Mouse (Mus musculus) heart, embryonic 12.5 days (tissue): ENCODE data around the gene Gm10600. TPM values are rescaled to one million over a fixed set of nuclear protein-coding genes. Genes with fewer than 3 reads are reported as not detected.
"Not testable (repeated sequence)": the region's sequence is repeated elsewhere in the genome, so short reads cannot be mapped to it uniquely, and the experiment has no call there.

Experiments used
- ATAC-seq: fragments of 200-750 bp; cut with Nextera tagmentation; 2 replicates; pipeline ENCODE4 v1.8.0; 2017; ENCODE audit warnings: moderate TSS enrichment, moderate library complexity; ENCODE audit not compliant: insufficient number of reproducible peaks, low FRiP score
- H3K27ac ChIP-seq: fragments of 300-500 bp; sonication (generic); 2 replicates; pipeline ENCODE4 v1.5.1; 2016; ENCODE audit warnings: mild to moderate bottlenecking, moderate library complexity; ENCODE audit not compliant: poor library complexity, severe bottlenecking
- H3K27me3 ChIP-seq: fragments of 300-500 bp; sonication (generic); replicated peaks from 2 replicates; pipeline ENCODE4 v1.6.1; 2016; ENCODE audit warnings: mild to moderate bottlenecking, moderate library complexity
- H3K36me3 ChIP-seq: fragments of 300-500 bp; sonication (generic); 2 replicates; pipeline ENCODE4 v1.6.1; 2016; ENCODE audit warnings: mild to moderate bottlenecking, moderate library complexity
- H3K4me1 ChIP-seq: fragments of 300-500 bp; sonication (generic); replicated peaks from 2 replicates; pipeline ENCODE4 v1.6.1; 2016; ENCODE audit warnings: mild to moderate bottlenecking
- H3K4me2 ChIP-seq: fragments of 300-500 bp; sonication (generic); 2 replicates; pipeline ENCODE4 v1.6.1; 2016; ENCODE audit warnings: mild to moderate bottlenecking, moderate library complexity
- H3K4me3 ChIP-seq: fragments of 300-500 bp; sonication (generic); 2 replicates; pipeline ENCODE4 v1.5.1; 2016; ENCODE audit warnings: mild to moderate bottlenecking
- H3K9ac ChIP-seq: fragments of 300-500 bp; sonication (generic); 2 replicates; pipeline ENCODE4 v1.6.1; 2016; ENCODE audit warnings: mild to moderate bottlenecking, moderate library complexity
- H3K9me3 ChIP-seq: fragments of 300-500 bp; sonication (generic); replicated peaks from 2 replicates; pipeline ENCODE4 v1.6.1; 2016; ENCODE audit warnings: mild to moderate bottlenecking, moderate library complexity
- WGBS: fragments of 180-500 bp; shearing (Covaris S2); methylation state at CpG from one replicate; pipeline ENCODE4 v1.1.7; 2016; 5-methylcytosine and 5-hydroxymethylcytosine counted together
- polyA plus RNA-seq: library from polyadenylated mRNA; unstranded; fragments of >200 nt; fragmentation: Nextera tagmentation; extraction: Ambion mirVana; gene quantifications from 2 replicates; pipeline ENCODE4 v1.2.1, GENCODE M21; 2016

Gene Gm10600
- not detected in 2 replicates for polyA plus RNA-seq

DNA sequence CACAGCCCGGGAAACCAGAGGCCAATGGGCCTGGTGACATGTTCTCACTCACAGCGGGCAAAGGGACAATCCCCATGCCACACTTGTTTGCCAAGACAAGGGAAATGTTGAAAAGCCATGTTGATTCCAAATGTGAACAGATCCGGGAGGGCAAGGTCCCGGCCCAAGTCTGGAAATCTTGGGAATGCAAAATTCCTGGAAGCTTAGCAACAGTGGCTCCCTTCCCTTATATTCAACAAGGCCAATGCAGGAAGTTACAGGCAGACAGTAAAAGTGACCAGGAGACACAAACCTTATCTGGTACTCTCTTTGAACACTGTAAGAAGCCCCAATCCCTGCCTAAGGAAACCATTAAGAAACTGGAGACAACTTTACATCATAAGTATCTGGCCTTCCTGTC is at the start of gene Gm10600:
Gm10600 (plus strand) TSS at position 301 of the 400 bp plus-strand sequence.
- H3K27me3 ChIP-seq, H3K4me2 ChIP-seq, H3K27ac ChIP-seq, H3K9me3 ChIP-seq, H3K4me1 ChIP-seq, H3K36me3 ChIP-seq, H3K4me3 ChIP-seq, H3K9ac ChIP-seq, ATAC-seq: not testable (repeated sequence)
- WGBS: no CpG with 5 or more reads among the region's 4 CpGs

DNA sequence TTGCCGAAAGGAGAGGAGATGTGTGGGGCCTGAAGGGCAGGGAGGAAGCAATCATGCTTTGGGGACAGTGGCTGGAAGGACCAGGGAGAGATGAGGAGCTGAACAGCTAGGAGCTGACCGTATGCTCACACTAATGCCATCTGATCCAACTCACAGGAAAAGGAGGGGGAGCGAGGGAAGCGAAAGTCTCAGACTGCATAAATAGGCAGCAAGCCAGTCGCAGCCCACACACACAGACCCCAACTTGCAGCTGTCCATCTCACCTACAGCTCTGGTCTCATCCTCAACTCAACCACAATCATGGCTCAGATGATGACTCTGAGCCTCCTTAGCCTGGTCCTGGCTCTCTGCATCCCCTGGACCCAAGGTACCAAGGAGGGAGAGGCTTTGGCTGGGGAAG is 15.0 kb downstream of the Gm10600 start, which contains the start of gene Ccl21b:
Ccl21b (plus strand) TSS at position 301 of the 400 bp plus-strand sequence.
- H3K27me3 ChIP-seq, H3K9me3 ChIP-seq, H3K27ac ChIP-seq, H3K4me1 ChIP-seq, H3K36me3 ChIP-seq, H3K9ac ChIP-seq, ATAC-seq, H3K4me3 ChIP-seq, H3K4me2 ChIP-seq: not testable (repeated sequence)
- no CpG with 5 or more reads among the region's 5 CpGs for WGBS

Other genes starting within 250 kb of the Gm10600 start
- gene Gm21093, start 205.9 kb upstream of the Gm10600 start, polyA plus RNA-seq: not detected in 2 replicates
- not detected in 2 replicates for gene Gm3893, start 149.4 kb upstream of the Gm10600 start, polyA plus RNA-seq
- not detected in 2 replicates for gene Gm13304, start 125.8 kb upstream of the Gm10600 start, polyA plus RNA-seq
- gene Gm13306, start 87.2 kb upstream of the Gm10600 start, polyA plus RNA-seq: not detected in 2 replicates
- not detected in 2 replicates for gene Gm13305, start 72.0 kb upstream of the Gm10600 start, polyA plus RNA-seq
- not detected in 2 replicates for gene Ccl21b, start 15.1 kb downstream of the Gm10600 start, polyA plus RNA-seq
- not detected in 2 replicates for gene Gm21953, start 53.6 kb downstream of the Gm10600 start, polyA plus RNA-seq
- gene Fam205a3, start 77.7 kb downstream of the Gm10600 start, polyA plus RNA-seq: not detected in 2 replicates
- gene Gm21586, start 198.7 kb downstream of the Gm10600 start, polyA plus RNA-seq: not detected in 2 replicates
- not detected in 2 replicates for gene Gm2163, start 226.1 kb downstream of the Gm10600 start, polyA plus RNA-seq